Mouse (Mus musculus) ES-E14 (cell line): ENCODE measurements at regions not wholly inside any gene's neighbourhood (a gene's known extent, or its start where the extent isn't known, plus 50 kb on each side); places are given as distances from the start of the nearest gene placed in this dataset.
"Not testable (repeated sequence)": the region's sequence is repeated elsewhere in the genome, so short reads cannot be mapped to it uniquely, and the experiment has no call there.

Source experiments
- DNase-seq: peaks from one replicate; pipeline ENCODE4 v3.0.0-alpha.2; 2013; ENCODE audit warnings: low read depth, low spot score
- H3K27ac ChIP-seq: 2 replicates; pipeline ENCODE4 v1.5.1; 2012; ENCODE audit warnings: low read depth, mild to moderate bottlenecking, low read length, moderate library complexity, mixed read lengths; ENCODE audit not compliant: poor library complexity, insufficient read depth, severe bottlenecking
- H3K36me3 ChIP-seq: 2 replicates; pipeline ENCODE4 v1.6.1; 2012; ENCODE audit warnings: mild to moderate bottlenecking, low read length, moderate library complexity, mixed read lengths; ENCODE audit not compliant: control insufficient read depth, poor library complexity, insufficient read depth, severe bottlenecking
- H3K4me1 ChIP-seq, 2 experiments: fragments of 150-350 bp in 1 of 2; sonication (generic) in 1 of 2; 2 replicates each; pipeline ENCODE4 v1.6.1; 2012; ENCODE audit warnings: low read length in 2 of 2, mild to moderate bottlenecking in 1 of 2, mixed read lengths in 1 of 2; ENCODE audit not compliant: control insufficient read depth in 2 of 2, insufficient read depth in 2 of 2, poor library complexity in 1 of 2
- H3K4me3 ChIP-seq, 2 experiments: fragments of 150-350 bp in 1 of 2; sonication (generic) in 1 of 2; 2 replicates each; pipeline ENCODE4 v1.5.1; 2012; ENCODE audit warnings: low read length in 2 of 2, low read depth in 1 of 2, mild to moderate bottlenecking in 1 of 2, mixed read lengths in 1 of 2; ENCODE audit not compliant: insufficient read depth in 1 of 2, poor library complexity in 1 of 2, severe bottlenecking in 1 of 2
- H3K9ac ChIP-seq: 2 replicates; pipeline ENCODE4 v1.6.1; 2012; ENCODE audit warnings: low read depth, mild to moderate bottlenecking, low read length, mixed read lengths; ENCODE audit not compliant: poor library complexity, insufficient read depth, severe bottlenecking
- H3K9me3 ChIP-seq: fragments of 150-350 bp; sonication (generic); 2 replicates; pipeline ENCODE4 v1.6.1; 2012; ENCODE audit warnings: low read depth, mild to moderate bottlenecking, low read length; ENCODE audit not compliant: control insufficient read depth, insufficient read depth
- CHD2 ChIP-seq: IDR thresholded peaks from 2 replicates; pipeline ENCODE4 v1.6.1; 2014; ENCODE audit warnings: mild to moderate bottlenecking, low read depth, low read length, inconsistent platforms
- HCFC1 ChIP-seq: IDR thresholded peaks from 2 replicates; pipeline ENCODE4 v1.6.1; 2012; ENCODE audit warnings: low read length, inconsistent platforms, borderline replicate concordance; ENCODE audit not compliant: insufficient read depth
- MAFK ChIP-seq: IDR thresholded peaks from 2 replicates; pipeline ENCODE4 v1.6.1; 2014; ENCODE audit warnings: mild to moderate bottlenecking, low read depth, low read length, inconsistent platforms; ENCODE audit not compliant: insufficient read depth
- ZC3H11A ChIP-seq: IDR thresholded peaks from 2 replicates; pipeline ENCODE4 v1.6.1; 2012; ENCODE audit warnings: low read depth, mild to moderate bottlenecking, inconsistent platforms, low read length, borderline replicate concordance
- ZNF384 ChIP-seq: IDR thresholded peaks from 2 replicates; pipeline ENCODE4 v1.6.1; 2012; ENCODE audit warnings: low read depth, low read length, inconsistent platforms
- in situ Hi-C, 2 experiments: fragments of 600-800 bp; cut with MboI; formaldehyde crosslinking; loops; one replicate each; pipeline ENCODE4 v1.15.1; 2025; ENCODE audit warnings: low sequenced_read_pairs in 2 of 2, inconsistent platforms in 1 of 2; ENCODE audit not compliant: unreplicated experiment in 2 of 2

- H3K9ac ChIP-seq, result no peak overlapping the region
- H3K27ac ChIP-seq, result no peak overlapping the region
- H3K4me3 ChIP-seq, result no peak overlapping the region
- TF ChIP-seq HCFC1 (no peak), CHD2 (no peak), ZNF384 (no peak), MAFK (no peak), ZC3H11A (no peak)
- H3K36me3 ChIP-seq, result no peaks in the 10 kb centered on the region
- H3K4me1 ChIP-seq, result no peaks in the 10 kb centered on the region
- in situ Hi-C loops, result no loop called here
- no peaks in the 10 kb centered on the region for H3K9me3 ChIP-seq
- DNase-seq, result no peak
These were observed 731.0 kb downstream of the Cdh10 start for GRCm38 (mm10) chr15:19549757-19550156.

GRCm38 (mm10) chr15:19584769-19585168 is 766.0 kb downstream of the Cdh10 start:
- no peak for DNase-seq
- Histone ChIP-seq H3K9me3 (no peaks in the 10 kb centered on the region), H3K36me3 (no peaks in the 10 kb centered on the region), H3K4me1 (no peaks in the 10 kb centered on the region), H3K9ac (no peak overlapping the region), H3K4me3 (no peak overlapping the region), H3K27ac (no peak overlapping the region)
- no peak for TF ChIP-seq MAFK
- TF ChIP-seq ZNF384, result no peak
- TF ChIP-seq ZC3H11A, result no peak
- no peak for TF ChIP-seq CHD2
- TF ChIP-seq HCFC1, result no peak
- in situ Hi-C loops, result no loop called here

DNA sequence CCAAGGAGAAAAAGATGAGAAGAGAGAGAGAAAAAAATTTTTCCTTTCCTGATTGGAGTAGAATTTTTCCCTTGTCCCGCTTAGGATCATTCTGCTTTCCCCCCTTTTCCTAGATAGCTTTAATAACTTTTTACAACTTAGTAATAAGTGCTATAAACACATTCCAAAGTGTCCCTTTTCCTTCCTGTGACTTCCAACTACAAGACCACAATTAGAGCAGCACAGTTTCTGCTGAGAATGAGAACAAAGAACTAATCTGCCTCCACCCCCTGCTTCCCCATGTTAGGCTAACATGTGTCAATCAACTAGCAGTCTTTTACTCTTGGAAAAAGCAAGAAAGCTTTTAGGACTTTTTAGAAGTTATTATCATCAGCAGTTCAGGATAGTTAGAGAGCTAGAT is 766.5 kb downstream of the Cdh10 start:
- in situ Hi-C loops, result no loop called here

DNA sequence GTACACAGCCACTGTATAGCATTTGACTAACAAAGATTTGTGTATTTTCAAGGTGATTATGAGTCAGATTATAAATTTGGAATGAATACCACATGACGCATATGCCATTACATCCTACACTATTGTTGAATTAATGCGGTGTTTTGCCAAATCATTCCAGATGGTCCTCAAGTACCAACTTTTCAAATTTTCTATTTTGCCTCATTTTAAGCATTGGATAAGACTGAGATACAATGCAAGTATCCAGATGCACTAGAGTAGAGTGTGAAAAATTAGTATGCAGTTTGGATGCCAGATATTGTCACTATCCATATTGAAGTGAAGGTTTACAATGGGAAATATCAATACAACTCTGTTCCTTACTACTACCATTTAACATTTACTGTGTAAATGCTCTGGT is 775.0 kb downstream of the Cdh10 start:
- TF ChIP-seq CHD2 (no peak), MAFK (no peak)
- Histone ChIP-seq H3K36me3 (no peaks in the 10 kb centered on the region), H3K27ac (no peak overlapping the region), H3K4me1 (no peaks in the 10 kb centered on the region), H3K4me3 (no peak overlapping the region), H3K9ac (no peak overlapping the region), H3K9me3 (no peaks in the 10 kb centered on the region)
- in situ Hi-C loops, result no loop called here
- DNase-seq, result no peak

More for the DNA sequence above, 766.5 kb downstream of the Cdh10 start:
- Histone ChIP-seq H3K4me1 (no peaks in the 10 kb centered on the region), H3K9ac (no peak overlapping the region), H3K36me3 (no peaks in the 10 kb centered on the region), H3K9me3 (no peaks in the 10 kb centered on the region), H3K27ac (no peak overlapping the region), H3K4me3 (no peak overlapping the region)
- no peak for TF ChIP-seq ZC3H11A
- no peak for TF ChIP-seq CHD2
- no peak for TF ChIP-seq MAFK
- TF ChIP-seq ZNF384, result no peak
- no peak for DNase-seq

- H3K4me1 ChIP-seq, H3K4me3 ChIP-seq, H3K9me3 ChIP-seq, in situ Hi-C loops, H3K36me3 ChIP-seq, H3K27ac ChIP-seq, H3K9ac ChIP-seq: not testable (repeated sequence)
- DNase-seq, result peak; percentile 2
These were observed 803.6 kb downstream of the Cdh10 start for GRCm38 (mm10) chr15:19622367-19622766.
